Mouse (Mus musculus) heart, embryonic 11.5 days (tissue): Measurements from ENCODE around the gene Mettl1. TPM values are rescaled to one million over a fixed set of nuclear protein-coding genes. Genes with fewer than 3 reads are reported as not detected.

Source experiments
- ATAC-seq: fragments of 200-750 bp; cut with Nextera tagmentation; replicated peaks from 2 replicates; pipeline ENCODE4 v1.8.0; 2017; ENCODE audit warnings: moderate library complexity; ENCODE audit not compliant: insufficient number of reproducible peaks, low FRiP score, low TSS enrichment
- H3K27ac ChIP-seq: fragments of 300-500 bp; sonication (generic); 2 replicates; pipeline ENCODE4 v1.5.1; 2014; ENCODE audit warnings: mild to moderate bottlenecking, low read depth, low read length
- H3K27me3 ChIP-seq: fragments of 300-500 bp; sonication (generic); 2 replicates; pipeline ENCODE4 v1.6.1; 2014; ENCODE audit warnings: mild to moderate bottlenecking, low read length, mixed read lengths; ENCODE audit not compliant: control insufficient read depth, insufficient read depth
- H3K36me3 ChIP-seq: fragments of 300-500 bp; sonication (generic); 2 replicates; pipeline ENCODE4 v1.6.1; 2014; ENCODE audit warnings: mild to moderate bottlenecking, low read length, moderate library complexity, mixed read lengths; ENCODE audit not compliant: control insufficient read depth, insufficient read depth
- H3K4me1 ChIP-seq: fragments of 300-500 bp; sonication (generic); 2 replicates; pipeline ENCODE4 v1.6.1; 2014; ENCODE audit warnings: low read length; ENCODE audit not compliant: control insufficient read depth, insufficient read depth
- H3K4me2 ChIP-seq: fragments of 300-500 bp; sonication (generic); 2 replicates; pipeline ENCODE4 v1.6.1; 2014; ENCODE audit warnings: mild to moderate bottlenecking, moderate library complexity
- H3K4me3 ChIP-seq: fragments of 300-500 bp; sonication (generic); 2 replicates; pipeline ENCODE4 v1.5.1; 2014; ENCODE audit warnings: low read depth, low read length
- H3K9ac ChIP-seq: fragments of 300-500 bp; sonication (generic); 2 replicates; pipeline ENCODE4 v1.6.1; 2014; ENCODE audit warnings: mild to moderate bottlenecking, low read depth, low read length, moderate library complexity
- H3K9me3 ChIP-seq: fragments of 300-500 bp; sonication (generic); replicated peaks from 2 replicates; pipeline ENCODE4 v1.6.1; 2016; ENCODE audit warnings: low read length; ENCODE audit not compliant: control insufficient read depth
- WGBS: fragments of 180-500 bp; shearing (Covaris S2); extraction: QIAGEN DNeasy Blood & Tissue Kit; methylation state at CpG from one replicate; pipeline ENCODE4 v1.1.7; 2014; ENCODE audit not compliant: insufficient replicate concordance; 5-methylcytosine and 5-hydroxymethylcytosine counted together
- polyA plus RNA-seq: library from polyadenylated mRNA; unstranded; fragments of >200 nt; fragmentation: Nextera tagmentation; extraction: Ambion mirVana; gene quantifications from 2 replicates; pipeline ENCODE4 v1.2.1, GENCODE M21; 2014

Gene Mettl1
- polyA plus RNA-seq, 1 experiment from 2014 or later = 43.3 TPM

- ATAC-seq = no peak
- no peak overlapping the region for H3K4me3 ChIP-seq
- WGBS = 70% methylated on average over 12 of the region's 12 CpGs
- H3K36me3 ChIP-seq = no peaks in the 10 kb centered on the region
- H3K4me1 ChIP-seq = no peaks in the 10 kb centered on the region; the same call in 1 of the 2 replicates
- H3K4me2 ChIP-seq = no peak overlapping the region
- peaks cover 8% of the 10 kb centered on the region for H3K27me3 ChIP-seq
- H3K9ac ChIP-seq = no peak overlapping the region
- H3K9me3 ChIP-seq = no peaks in the 10 kb centered on the region
- H3K27ac ChIP-seq = no peak overlapping the region
These were observed 3.6 kb upstream of the Mettl1 start for GRCm38 (mm10) chr10:127037641-127038040.

GRCm38 (mm10) chr10:127040569-127041214 lies 522 bp upstream of the Mettl1 start:
- Histone ChIP-seq H3K36me3 (peaks cover 3% of the 10 kb centered on the region; the same call in 1 of the 2 replicates), H3K4me1 (no peaks in the 10 kb centered on the region; the same call in 1 of the 2 replicates), H3K9me3 (no peaks in the 10 kb centered on the region), H3K4me2 (peak overlapping the region; percentile 98), H3K27ac (no peak overlapping the region), H3K9ac (peak overlapping the region; percentile 80), H3K4me3 (peak overlapping the region; percentile 84), H3K27me3 (peaks cover 8% of the 10 kb centered on the region)
- ATAC-seq = no peak
- WGBS = 2% methylated on average over 20 of the region's 20 CpGs

- no peaks in the 10 kb centered on the region; the same call in 1 of the 2 replicates for H3K4me1 ChIP-seq
- peak overlapping the region; percentile 66; the same call in 1 of the 2 replicates for H3K27ac ChIP-seq
- H3K36me3 ChIP-seq = peaks cover 3% of the 10 kb centered on the region; the same call in 1 of the 2 replicates
- H3K4me3 ChIP-seq = peak overlapping the region; percentile 84
- no peaks in the 10 kb centered on the region for H3K9me3 ChIP-seq
- H3K27me3 ChIP-seq = peaks cover 12% of the 10 kb centered on the region
- H3K9ac ChIP-seq = peak overlapping the region; percentile 80
- peak; percentile 85 for ATAC-seq
- H3K4me2 ChIP-seq = peak overlapping the region; percentile 98
- WGBS = under 1% methylated on average over 44 of the region's 44 CpGs
These were observed 642 bp downstream of the Mettl1 start for GRCm38 (mm10) chr10:127041774-127042338.

- Histone ChIP-seq H3K4me2 (peak overlapping the region; percentile 98), H3K27me3 (peaks cover 14% of the 10 kb centered on the region), H3K4me1 (no peaks in the 10 kb centered on the region; the same call in 1 of the 2 replicates), H3K36me3 (peaks cover 3% of the 10 kb centered on the region; the same call in 1 of the 2 replicates), H3K9ac (peak overlapping the region; percentile 80), H3K27ac (no peak overlapping the region), H3K9me3 (no peaks in the 10 kb centered on the region), H3K4me3 (peak overlapping the region; percentile 84)
- WGBS = 16% methylated on average over 5 of the region's 5 CpGs
- no peak for ATAC-seq
These were observed 1.4 kb downstream of the Mettl1 start for GRCm38 (mm10) chr10:127042468-127043115.

- no peak for ATAC-seq
- 86% methylated on average over 6 of the region's 6 CpGs for WGBS
- Histone ChIP-seq H3K4me1 (no peaks in the 10 kb centered on the region; the same call in 1 of the 2 replicates), H3K4me2 (no peak overlapping the region), H3K36me3 (peaks cover 3% of the 10 kb centered on the region; the same call in 1 of the 2 replicates), H3K9me3 (no peaks in the 10 kb centered on the region), H3K27me3 (peaks cover 20% of the 10 kb centered on the region), H3K27ac (no peak overlapping the region), H3K9ac (no peak overlapping the region), H3K4me3 (no peak overlapping the region)
These were observed 2.0 kb downstream of the Mettl1 start for GRCm38 (mm10) chr10:127043187-127043586.

- Histone ChIP-seq H3K27ac (no peak within 1 kb of the TSS), H3K9me3 (no peaks in the 10 kb centered on the region), H3K4me2 (peak within 1 kb of the TSS; percentile 34), H3K4me1 (peaks cover 18% of the 10 kb centered on the region), H3K9ac (0 out of 2 replicates have a peak within 1 kb of the TSS, but pooled peaks have one; percentile 22), H3K27me3 (peaks cover 57% of the 10 kb centered on the region), H3K36me3 (peaks cover 3% of the 10 kb centered on the region; the same call in 1 of the 2 replicates), H3K4me3 (peak within 1 kb of the TSS; percentile 25)
- WGBS = 34% methylated on average over 5 of the region's 5 CpGs
- ATAC-seq = no peak
These were observed 6.7 kb downstream of the Mettl1 start, which contains the start of gene Cyp27b1 for GRCm38 (mm10) chr10:127047954-127048353. Gene Cyp27b1, plus strand, starts transcription at chr10:127048250.

- Histone ChIP-seq H3K27me3 (peaks cover 58% of the 10 kb centered on the region), H3K4me2 (peak overlapping the region; percentile 34), H3K36me3 (peaks cover 3% of the 10 kb centered on the region; the same call in 1 of the 2 replicates), H3K4me3 (peak overlapping the region; percentile 25), H3K9ac (0 out of 2 replicates have a peak overlapping the region, but pooled peaks have one; percentile 22), H3K27ac (no peak overlapping the region), H3K9me3 (no peaks in the 10 kb centered on the region), H3K4me1 (peaks cover 18% of the 10 kb centered on the region)
- ATAC-seq = no peak
- 4% methylated on average over 35 of the region's 35 CpGs for WGBS
These were observed 7.6 kb downstream of the Mettl1 start for GRCm38 (mm10) chr10:127048608-127049394.
